Mouse (Mus musculus) c-Kit-positive CD71-positive TER-119-positive erythroid progenitor cells, embryonic 14.5 days (primary cell): ENCODE measurements at regions not wholly inside any gene's neighbourhood (a gene's known extent, or its start where the extent isn't known, plus 50 kb on each side); places are given as distances from the start of the nearest gene placed in this dataset.

Source experiments
- DNase-seq: peaks from one replicate; pipeline ENCODE4 v3.0.0-alpha.2; 2013; ENCODE audit warnings: low spot score

- no peak for DNase-seq
Observed at GRCm38 (mm10) chr1:42755958-42756357, 60.4 kb downstream of the Pou3f3 start.

- peak; percentile 5 for DNase-seq
Observed at GRCm38 (mm10) chr1:42756497-42756896, 60.9 kb downstream of the Pou3f3 start.

GRCm38 (mm10) chr1:42763447-42763846 is 67.9 kb downstream of the Pou3f3 start:
- DNase-seq = no peak

- no peak for DNase-seq
Observed at GRCm38 (mm10) chr1:42764048-42764447, 68.5 kb downstream of the Pou3f3 start.

GRCm38 (mm10) chr1:42770085-42770484 is 74.5 kb downstream of the Pou3f3 start:
- DNase-seq = no peak

GRCm38 (mm10) chr1:42772000-42772399 is 76.4 kb downstream of the Pou3f3 start:
- no peak for DNase-seq

GRCm38 (mm10) chr1:42773851-42774464 is 77.1 kb upstream of the Mrps9 start:
- no peak for DNase-seq

- DNase-seq = no peak
Observed at GRCm38 (mm10) chr1:42774971-42775892, 75.8 kb upstream of the Mrps9 start.

GRCm38 (mm10) chr1:42775893-42776287 is 75.1 kb upstream of the Mrps9 start:
- DNase-seq = no peak

GRCm38 (mm10) chr1:42777416-42777815 is 73.6 kb upstream of the Mrps9 start:
- DNase-seq = no peak

- DNase-seq = no peak
Observed at GRCm38 (mm10) chr1:42779761-42780160, 71.3 kb upstream of the Mrps9 start.

- no peak for DNase-seq
Observed at GRCm38 (mm10) chr1:42780266-42780665, 70.8 kb upstream of the Mrps9 start.

GRCm38 (mm10) chr1:42781533-42781932 is 69.5 kb upstream of the Mrps9 start:
- DNase-seq = no peak

GRCm38 (mm10) chr1:42783072-42783672 is 67.9 kb upstream of the Mrps9 start:
- DNase-seq = no peak

- DNase-seq = no peak
Observed at GRCm38 (mm10) chr1:42787240-42787639, 63.8 kb upstream of the Mrps9 start.

- no peak for DNase-seq
Observed at GRCm38 (mm10) chr1:42788413-42788812, 62.6 kb upstream of the Mrps9 start.
